In genomic region chr14:76009185-76009584, GRCm38 (mm10) we compare ENCODE assay signal across 9 mouse cellular contexts. TPM values are rescaled to one million over a fixed set of nuclear protein-coding genes. Genes with fewer than 3 reads are reported as not detected.
A peak's percentile ranks its signal among the peaks of the same experiment; 100 is the strongest.
DNase-seq lines count a peak whose midpoint lies in the region; ATAC-seq and TF ChIP-seq lines count a peak whose summit lies in the region.
"Had no signal": no experiment of that assay in that cellular context is flagged by ENCODE, and none has a peak within 500 bp of the region (broad histone marks: within the 10 kb centered on the region; RNA-seq: fewer than 3 reads in every experiment).

No protein-coding gene starts in this region.

- no peaks in the 10 kb centered on the region for H3K9me3 ChIP-seq in heart, embryonic 16.5 days (replicated peaks; ENCODE audit: control insufficient read depth, low read length)
- no peaks in the 10 kb centered on the region for H3K9me3 ChIP-seq in midbrain, postnatal 0 days (ENCODE audit: low read length)

- no peak for DNase-seq in heart, adult 2 months
- peak; percentile 16 for DNase-seq in c-Kit-positive CD71-positive TER-119-negative erythroid progenitor cells, embryonic 14.5 days (ENCODE audit: low read depth)
- peak; percentile 27 for DNase-seq in induced T-regulatory cell, adult 2 months (ENCODE audit: low read depth)
- DNase-seq in midbrain, postnatal 0 days (ENCODE audit: low spot score), result no peak
- DNase-seq in embryo, embryonic 10 days (ENCODE audit: low spot score), result no peak
- no peak for DNase-seq in right cerebral cortex, postnatal 14 days
- no peak for DNase-seq in right cerebral cortex, adult 2 months (ENCODE audit: low spot score in 2 of 2)

- intact Hi-C loops in heart, adult 2 months (cut with DNase I), result no loop called here

- no peak overlapping the region for H3K4me3 ChIP-seq in heart, embryonic 16.5 days (ENCODE audit: low read length)
- no peak overlapping the region for H3K4me3 ChIP-seq in heart, adult 2 months
- H3K4me3 ChIP-seq in midbrain, postnatal 0 days (ENCODE audit: low read depth, low read length), result no peak overlapping the region

- H3K79me2 ChIP-seq in heart, adult 2 months (replicated peaks; ENCODE audit: control insufficient read depth, insufficient read depth, low read length), result peaks cover 3% of the 10 kb centered on the region

- WGBS in heart, embryonic 16.5 days, result 80% methylated on average over 5 of the region's 5 CpGs
- 84% methylated on average over 5 of the region's 5 CpGs for WGBS in heart, adult 2 months
- 77% methylated on average over 5 of the region's 5 CpGs for WGBS in midbrain, postnatal 0 days

- no peak overlapping the region for H3K27ac ChIP-seq in heart, embryonic 16.5 days (ENCODE audit: low read length)
- H3K27ac ChIP-seq in heart, adult 2 months, result no peak overlapping the region
- H3K27ac ChIP-seq in midbrain, postnatal 0 days (ENCODE audit: low read depth, low read length), result no peak overlapping the region

- ATAC-seq in heart, embryonic 16.5 days (replicated peaks; ENCODE audit: extremely low read depth, insufficient read depth, low FRiP score), result no peak
- no peak for ATAC-seq in midbrain, postnatal 0 days (ENCODE audit: low FRiP score)
- ATAC-seq: Patski had no signal

- peaks cover 13% of the 10 kb centered on the region for H3K4me1 ChIP-seq in heart, embryonic 16.5 days (ENCODE audit: control insufficient read depth, insufficient read depth, low read length)
- H3K4me1 ChIP-seq in heart, adult 2 months (ENCODE audit: control insufficient read depth, insufficient read depth, low read length), result no peaks in the 10 kb centered on the region
- H3K4me1 ChIP-seq in midbrain, postnatal 0 days (ENCODE audit: insufficient read depth, low read length), result peaks cover 10% of the 10 kb centered on the region

- no peaks in the 10 kb centered on the region for H3K27me3 ChIP-seq in heart, embryonic 16.5 days (ENCODE audit: control insufficient read depth, insufficient read depth, low read length)
- H3K27me3 ChIP-seq in heart, adult 2 months (ENCODE audit: control insufficient read depth, insufficient read depth, low read length), result no peaks in the 10 kb centered on the region
- H3K27me3 ChIP-seq in midbrain, postnatal 0 days (ENCODE audit: insufficient read depth, low read length), result no peaks in the 10 kb centered on the region
- H3K27me3 ChIP-seq: Patski had no signal

- peaks cover 2% of the 10 kb centered on the region; the same call in 1 of the 2 replicates for H3K36me3 ChIP-seq in heart, embryonic 16.5 days (ENCODE audit: control insufficient read depth, insufficient read depth)
- H3K36me3 ChIP-seq in heart, adult 2 months (ENCODE audit: control insufficient read depth, insufficient read depth, low read length), result no peaks in the 10 kb centered on the region
- H3K36me3 ChIP-seq in midbrain, postnatal 0 days (ENCODE audit: insufficient read depth, low read length), result no peaks in the 10 kb centered on the region

- H3K4me2 ChIP-seq in heart, embryonic 16.5 days (ENCODE audit: low read depth, low read length), result peak overlapping the region; percentile 70
- peak overlapping the region; percentile 77 for H3K4me2 ChIP-seq in midbrain, postnatal 0 days (ENCODE audit: low read depth, low read length, poor library complexity, severe bottlenecking)

- TF ChIP-seq POLR2A in heart, adult 2 months (IDR thresholded peaks at IDR 0.05; ENCODE audit: insufficient read depth, low read depth, low read length), result no peak

- no peak for TF ChIP-seq EP300 in heart, adult 2 months (IDR thresholded peaks at IDR 0.05; ENCODE audit: insufficient read depth, low read depth, low read length)

- H3K9ac ChIP-seq in heart, embryonic 16.5 days (ENCODE audit: low read length), result no peak overlapping the region; the same call in 1 of the 2 replicates
- no peak overlapping the region for H3K9ac ChIP-seq in heart, adult 2 months (ENCODE audit: low read depth, low read length)
- no peak overlapping the region for H3K9ac ChIP-seq in midbrain, postnatal 0 days (replicated peaks; ENCODE audit: low read length, poor library complexity, severe bottlenecking)

- TF ChIP-seq CTCF in heart, adult 2 months (IDR thresholded peaks at IDR 0.05), result no peak
- no peak for TF ChIP-seq CTCF in midbrain, postnatal 0 days (IDR thresholded peaks at IDR 0.05)

RNA-seq across cellular contexts. Expression of gene Gtf2f2, which starts 1.5 kb away (rescaled TPM):
- polyA plus RNA-seq in heart, embryonic 16.5 days (2015; fragmentation: Nextera tagmentation; extraction: Ambion mirVana), result 23.2 and 29.2 TPM in 2 replicates
- total RNA-seq in heart, adult 2 months (2021), result 10 to 100 TPM; 10.2 to 12.3 TPM
- polyA plus RNA-seq in heart, adult 2 months (2012; rRNA removed), result 2.6 and 3.3 TPM in 2 replicates
- 22.7 and 23.4 TPM in 2 replicates for total RNA-seq in midbrain, postnatal 0 days (2014; rRNA removed)
- polyA plus RNA-seq in midbrain, postnatal 0 days (2015; fragmentation: Nextera tagmentation; extraction: Ambion mirVana), result 38.4 and 42.6 TPM in 2 replicates

RNA-seq across cellular contexts. Expression of gene Kctd4, which starts 54.4 kb away (rescaled TPM):
- 0.12 and 0.56 TPM in 2 replicates for polyA plus RNA-seq in heart, embryonic 16.5 days (2015; fragmentation: Nextera tagmentation; extraction: Ambion mirVana)
- total RNA-seq in heart, adult 2 months (2021), result not detected
- polyA plus RNA-seq in heart, adult 2 months (2012; rRNA removed), result not detected in 2 replicates
- 9.4 and 11.8 TPM in 2 replicates for total RNA-seq in midbrain, postnatal 0 days (2014; rRNA removed)
- polyA plus RNA-seq in midbrain, postnatal 0 days (2015; fragmentation: Nextera tagmentation; extraction: Ambion mirVana), result 8.8 and 9.6 TPM in 2 replicates
- polyA plus RNA-seq: Patski had no signal

Comparison
In these comparisons a context has a peak if more than half of its experiments do, and no peak if none do; other contexts are left out.
1. DNase-seq: peak in c-Kit-positive CD71-positive TER-119-negative erythroid progenitor cells, embryonic 14.5 days (single experiment) and induced T-regulatory cell, adult 2 months (single experiment); none in heart, adult 2 months (0 of 2), midbrain, postnatal 0 days (single experiment), embryo, embryonic 10 days (single experiment), right cerebral cortex, postnatal 14 days (single experiment) and right cerebral cortex, adult 2 months (0 of 2).